Mouse (Mus musculus) erythroblast, embryonic 14.5 days (primary cell): Measurements from ENCODE around the gene Igtp.

Experiments used
- GATA1 ChIP-seq: IDR thresholded peaks from 2 replicates; pipeline ENCODE4 v1.6.1; 2012; ENCODE audit warnings: low read length, inconsistent platforms, mixed read lengths
- TAL1 ChIP-seq: IDR thresholded peaks from 3 replicates; pipeline ENCODE4 v1.6.1; 2012; ENCODE audit warnings: low read length, inconsistent platforms, mixed read lengths

DNA sequence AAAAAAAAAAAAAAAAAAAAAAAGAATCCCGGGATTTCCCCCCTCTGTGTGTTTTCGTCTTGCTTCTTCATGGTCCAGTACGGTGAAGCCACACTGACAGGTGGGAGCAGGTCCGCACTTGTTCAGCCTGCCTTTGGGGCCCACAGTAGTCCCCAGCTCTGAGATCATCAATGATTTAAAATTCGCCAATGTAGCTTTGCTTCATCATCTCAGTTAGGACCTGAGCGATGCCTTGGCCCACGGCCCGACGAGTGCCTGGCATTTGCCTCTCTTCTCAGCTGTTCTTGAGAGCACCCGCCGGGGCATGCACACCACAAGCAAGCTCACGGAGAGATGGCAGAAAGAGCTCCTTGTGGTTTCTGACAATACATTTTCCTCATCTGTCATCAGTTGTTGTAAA, 1.7 kb downstream of the Igtp start:
- TF ChIP-seq TAL1: no peak
- no peak for TF ChIP-seq GATA1
